Mouse (Mus musculus) midbrain, embryonic 15.5 days (tissue): ENCODE results near the gene Gm20388. TPM values are rescaled to one million over a fixed set of nuclear protein-coding genes. Genes with fewer than 3 reads are reported as not detected.

Experiments
- ATAC-seq: fragments of 200-750 bp; cut with Nextera tagmentation; replicated peaks from 2 replicates; pipeline ENCODE4 v1.8.0; 2017; ENCODE audit warnings: moderate TSS enrichment
- H3K27ac ChIP-seq: fragments of 300-500 bp; sonication (generic); 2 replicates; pipeline ENCODE4 v1.5.1; 2015; ENCODE audit warnings: mild to moderate bottlenecking, inconsistent platforms
- H3K27me3 ChIP-seq: fragments of 300-500 bp; sonication (generic); replicated peaks from 2 replicates; pipeline ENCODE4 v1.6.1; 2015; ENCODE audit warnings: inconsistent platforms
- H3K36me3 ChIP-seq: fragments of 300-500 bp; sonication (generic); replicated peaks from 2 replicates; pipeline ENCODE4 v1.6.1; 2015; ENCODE audit warnings: inconsistent platforms
- H3K4me1 ChIP-seq: fragments of 300-500 bp; sonication (generic); 2 replicates; pipeline ENCODE4 v1.6.1; 2015; ENCODE audit warnings: inconsistent platforms
- H3K4me2 ChIP-seq: fragments of 300-500 bp; sonication (generic); 2 replicates; pipeline ENCODE4 v1.6.1; 2015; ENCODE audit warnings: inconsistent platforms, mild to moderate bottlenecking, moderate library complexity
- H3K4me3 ChIP-seq: fragments of 300-500 bp; sonication (generic); 2 replicates; pipeline ENCODE4 v1.5.1; 2015; ENCODE audit warnings: mild to moderate bottlenecking, inconsistent platforms
- H3K9ac ChIP-seq: fragments of 300-500 bp; sonication (generic); 2 replicates; pipeline ENCODE4 v1.6.1; 2015; ENCODE audit warnings: mild to moderate bottlenecking, inconsistent platforms
- H3K9me3 ChIP-seq: fragments of 300-500 bp; sonication (generic); 2 replicates; pipeline ENCODE4 v1.6.1; 2016; ENCODE audit warnings: inconsistent platforms
- WGBS: fragments of 180-500 bp; shearing (Covaris S2); methylation state at CpG from one replicate; pipeline ENCODE4 v1.1.7; 2015; ENCODE audit warnings: mixed read lengths; 5-methylcytosine and 5-hydroxymethylcytosine counted together
- polyA plus RNA-seq: library from polyadenylated mRNA; unstranded; fragments of >200 nt; fragmentation: Nextera tagmentation; extraction: Ambion mirVana; gene quantifications from 2 replicates; pipeline ENCODE4 v1.2.1, GENCODE M21; 2015

Gm20388 gene
- polyA plus RNA-seq, 1 experiment from 2014 or later, result 5.6 TPM

GRCm38 (mm10) chr8:122284203-122284658, 2373.6 kb downstream of the Gm20388 start:
- peak overlapping the region; percentile 57 for H3K4me3 ChIP-seq
- H3K4me2 ChIP-seq, result peak overlapping the region; percentile 98
- H3K9me3 ChIP-seq, result no peaks in the 10 kb centered on the region
- peaks cover 32% of the 10 kb centered on the region for H3K4me1 ChIP-seq
- no peaks in the 10 kb centered on the region for H3K36me3 ChIP-seq
- H3K27me3 ChIP-seq, result peaks cover 12% of the 10 kb centered on the region; the same call in 1 of the 2 replicates
- WGBS, result under 1% methylated on average over 33 of the region's 33 CpGs
- H3K9ac ChIP-seq, result peak overlapping the region; percentile 41
- ATAC-seq, result no peak
- H3K27ac ChIP-seq, result peak overlapping the region; percentile 16

- peaks cover 32% of the 10 kb centered on the region for H3K4me1 ChIP-seq
- H3K9me3 ChIP-seq, result no peaks in the 10 kb centered on the region
- H3K36me3 ChIP-seq, result no peaks in the 10 kb centered on the region
- H3K4me2 ChIP-seq, result peak overlapping the region; percentile 98
- peak overlapping the region; percentile 16 for H3K27ac ChIP-seq
- peak overlapping the region; percentile 41; the same call in 1 of the 2 replicates for H3K9ac ChIP-seq
- H3K4me3 ChIP-seq, result peak overlapping the region; percentile 57
- 5% methylated on average over 21 of the region's 21 CpGs for WGBS
- H3K27me3 ChIP-seq, result peaks cover 12% of the 10 kb centered on the region; the same call in 1 of the 2 replicates
- no peak for ATAC-seq
Measured at GRCm38 (mm10) chr8:122284659-122285261, 2374.1 kb downstream of the Gm20388 start.

- no peaks in the 10 kb centered on the region for H3K36me3 ChIP-seq
- no peak overlapping the region for H3K9ac ChIP-seq
- peaks cover 33% of the 10 kb centered on the region for H3K4me1 ChIP-seq
- no peak overlapping the region for H3K4me3 ChIP-seq
- ATAC-seq, result no peak
- no peaks in the 10 kb centered on the region for H3K9me3 ChIP-seq
- 59% methylated on average over 6 of the region's 6 CpGs for WGBS
- H3K27ac ChIP-seq, result no peak overlapping the region
- no peak overlapping the region for H3K4me2 ChIP-seq
- peaks cover 12% of the 10 kb centered on the region; the same call in 1 of the 2 replicates for H3K27me3 ChIP-seq
Measured at GRCm38 (mm10) chr8:122285727-122286126, 2375.1 kb downstream of the Gm20388 start.

- no peak overlapping the region for H3K4me2 ChIP-seq
- H3K4me1 ChIP-seq, result peaks cover 42% of the 10 kb centered on the region
- H3K36me3 ChIP-seq, result no peaks in the 10 kb centered on the region
- no peak overlapping the region for H3K4me3 ChIP-seq
- H3K9me3 ChIP-seq, result no peaks in the 10 kb centered on the region
- H3K27ac ChIP-seq, result no peak overlapping the region
- no peak for ATAC-seq
- H3K27me3 ChIP-seq, result peaks cover 12% of the 10 kb centered on the region; the same call in 1 of the 2 replicates
- WGBS, result 67% methylated on average over 10 of the region's 10 CpGs
- H3K9ac ChIP-seq, result no peak overlapping the region
Measured at GRCm38 (mm10) chr8:122286899-122287298, 2376.3 kb downstream of the Gm20388 start.

GRCm38 (mm10) chr8:122287742-122288141, 2377.1 kb downstream of the Gm20388 start:
- no peak for ATAC-seq
- no peaks in the 10 kb centered on the region for H3K9me3 ChIP-seq
- H3K4me2 ChIP-seq, result no peak overlapping the region
- H3K4me3 ChIP-seq, result no peak overlapping the region
- peaks cover 12% of the 10 kb centered on the region; the same call in 1 of the 2 replicates for H3K27me3 ChIP-seq
- H3K4me1 ChIP-seq, result peaks cover 40% of the 10 kb centered on the region
- WGBS, result 86% methylated on average over 8 of the region's 8 CpGs
- H3K27ac ChIP-seq, result no peak overlapping the region
- no peak overlapping the region for H3K9ac ChIP-seq
- H3K36me3 ChIP-seq, result no peaks in the 10 kb centered on the region

- 79% methylated on average over 3 of the region's 3 CpGs for WGBS
- Histone ChIP-seq H3K9ac (no peak overlapping the region), H3K27ac (no peak overlapping the region), H3K9me3 (no peaks in the 10 kb centered on the region), H3K4me1 (peaks cover 34% of the 10 kb centered on the region), H3K36me3 (no peaks in the 10 kb centered on the region), H3K4me3 (no peak overlapping the region), H3K4me2 (no peak overlapping the region), H3K27me3 (peaks cover 12% of the 10 kb centered on the region; the same call in 1 of the 2 replicates)
- no peak for ATAC-seq
Measured at GRCm38 (mm10) chr8:122288344-122288743, 2377.7 kb downstream of the Gm20388 start.

GRCm38 (mm10) chr8:122291075-122291474, 2380.4 kb downstream of the Gm20388 start:
- Histone ChIP-seq H3K27me3 (no peaks in the 10 kb centered on the region), H3K9ac (no peak overlapping the region), H3K27ac (no peak overlapping the region), H3K4me2 (no peak overlapping the region), H3K36me3 (no peaks in the 10 kb centered on the region), H3K4me3 (no peak overlapping the region), H3K4me1 (peaks cover 28% of the 10 kb centered on the region), H3K9me3 (no peaks in the 10 kb centered on the region)
- WGBS, result 63% methylated on average over 12 of the region's 12 CpGs
- ATAC-seq, result no peak

- 28% methylated on average over 10 of the region's 10 CpGs for WGBS
- H3K27me3 ChIP-seq, result no peaks in the 10 kb centered on the region
- ATAC-seq, result no peak
- H3K9me3 ChIP-seq, result no peaks in the 10 kb centered on the region
- H3K9ac ChIP-seq, result no peak overlapping the region
- H3K4me1 ChIP-seq, result peaks cover 33% of the 10 kb centered on the region
- H3K4me3 ChIP-seq, result no peak overlapping the region
- no peak overlapping the region for H3K4me2 ChIP-seq
- H3K36me3 ChIP-seq, result no peaks in the 10 kb centered on the region
- 0 out of 2 replicates have a peak overlapping the region, but pooled peaks have one; percentile 36 for H3K27ac ChIP-seq
Measured at GRCm38 (mm10) chr8:122291549-122291948, 2380.9 kb downstream of the Gm20388 start.

GRCm38 (mm10) chr8:122293484-122293883, 2382.8 kb downstream of the Gm20388 start:
- H3K27ac ChIP-seq, result no peak overlapping the region
- H3K4me1 ChIP-seq, result peaks cover 46% of the 10 kb centered on the region
- H3K36me3 ChIP-seq, result no peaks in the 10 kb centered on the region
- no peak overlapping the region for H3K4me2 ChIP-seq
- ATAC-seq, result no peak
- no peaks in the 10 kb centered on the region for H3K9me3 ChIP-seq
- WGBS, result 63% methylated on average over 10 of the region's 10 CpGs
- no peak overlapping the region for H3K4me3 ChIP-seq
- H3K27me3 ChIP-seq, result no peaks in the 10 kb centered on the region
- no peak overlapping the region for H3K9ac ChIP-seq

- no peak overlapping the region for H3K4me3 ChIP-seq
- WGBS, result 5% methylated on average over 7 of the region's 7 CpGs
- H3K4me1 ChIP-seq, result peaks cover 46% of the 10 kb centered on the region
- H3K9me3 ChIP-seq, result no peaks in the 10 kb centered on the region
- H3K27me3 ChIP-seq, result no peaks in the 10 kb centered on the region
- no peaks in the 10 kb centered on the region for H3K36me3 ChIP-seq
- H3K9ac ChIP-seq, result no peak overlapping the region
- ATAC-seq, result peak; percentile 35; the same call in 1 of the 2 replicates
- H3K4me2 ChIP-seq, result no peak overlapping the region
- H3K27ac ChIP-seq, result no peak overlapping the region
Measured at GRCm38 (mm10) chr8:122294273-122294683, 2383.6 kb downstream of the Gm20388 start.

GRCm38 (mm10) chr8:122295389-122295788, 2384.7 kb downstream of the Gm20388 start:
- H3K27ac ChIP-seq, result no peak overlapping the region
- H3K9ac ChIP-seq, result no peak overlapping the region
- no peaks in the 10 kb centered on the region for H3K27me3 ChIP-seq
- no peak overlapping the region for H3K4me3 ChIP-seq
- no peaks in the 10 kb centered on the region for H3K36me3 ChIP-seq
- H3K4me1 ChIP-seq, result peaks cover 46% of the 10 kb centered on the region
- no peaks in the 10 kb centered on the region for H3K9me3 ChIP-seq
- 55% methylated on average over 9 of the region's 9 CpGs for WGBS
- H3K4me2 ChIP-seq, result no peak overlapping the region
- ATAC-seq, result no peak

- Histone ChIP-seq H3K4me2 (no peak overlapping the region), H3K4me1 (peaks cover 46% of the 10 kb centered on the region), H3K36me3 (no peaks in the 10 kb centered on the region), H3K27ac (0 out of 2 replicates have a peak overlapping the region, but pooled peaks have one; percentile 1), H3K9me3 (no peaks in the 10 kb centered on the region), H3K9ac (no peak overlapping the region), H3K4me3 (no peak overlapping the region), H3K27me3 (no peaks in the 10 kb centered on the region)
- ATAC-seq, result no peak
- WGBS, result 39% methylated on average over 24 of the region's 24 CpGs
Measured at GRCm38 (mm10) chr8:122296173-122297001, 2385.7 kb downstream of the Gm20388 start.
